Mouse (Mus musculus): ENCODE results near the gene Rab13.

GRCm38 (mm10) chr3:90272170-90272569 lies 58.7 kb downstream of the Rab13 start:
- TF ChIP-seq CTCF (IDR thresholded peaks at IDR 0.05; ENCODE audit: extremely low read depth, insufficient read length, insufficient replicate concordance, low read depth, low read length) (no peak), POLR2A (IDR thresholded peaks at IDR 0.05; ENCODE audit: low read depth, low read length) (no peak)

Measured in small intestine, adult 2 months (tissue).